Mouse (Mus musculus) hindbrain, embryonic 11.5 days (tissue): ENCODE data around the gene Fam83d. TPM values are rescaled to one million over a fixed set of nuclear protein-coding genes. Genes with fewer than 3 reads are reported as not detected.

ENCODE experiments used
- ATAC-seq: fragments of 200-750 bp; cut with Nextera tagmentation; 2 replicates; pipeline ENCODE4 v1.8.0; 2017; ENCODE audit warnings: mild to moderate bottlenecking, moderate TSS enrichment, moderate library complexity; ENCODE audit not compliant: low FRiP score
- DNase-seq: peaks from one replicate; pipeline ENCODE4 v3.0.0-alpha.2; 2015; ENCODE audit warnings: low spot score
- H3K27ac ChIP-seq: fragments of 300-500 bp; sonication (generic); 2 replicates; pipeline ENCODE4 v1.5.1; 2014; ENCODE audit warnings: mild to moderate bottlenecking, low read depth, low read length
- H3K27me3 ChIP-seq: fragments of 300-500 bp; sonication (generic); 2 replicates; pipeline ENCODE4 v1.6.1; 2014; ENCODE audit warnings: mild to moderate bottlenecking, low read length, moderate library complexity, mixed read lengths; ENCODE audit not compliant: control insufficient read depth, insufficient read depth
- H3K36me3 ChIP-seq: fragments of 300-500 bp; sonication (generic); 2 replicates; pipeline ENCODE4 v1.6.1; 2014; ENCODE audit warnings: mild to moderate bottlenecking, low read length, moderate library complexity, mixed read lengths; ENCODE audit not compliant: control insufficient read depth, insufficient read depth
- H3K4me1 ChIP-seq: fragments of 300-500 bp; sonication (generic); replicated peaks from 2 replicates; pipeline ENCODE4 v1.6.1; 2014; ENCODE audit warnings: low read length, mixed read lengths; ENCODE audit not compliant: control insufficient read depth, insufficient read depth
- H3K4me2 ChIP-seq: fragments of 300-500 bp; sonication (generic); replicated peaks from 2 replicates; pipeline ENCODE4 v1.6.1; 2014; ENCODE audit warnings: mild to moderate bottlenecking, low read depth, low read length
- H3K4me3 ChIP-seq: fragments of 300-500 bp; sonication (generic); 2 replicates; pipeline ENCODE4 v1.5.1; 2014; ENCODE audit warnings: low read depth, low read length
- H3K9ac ChIP-seq: fragments of 300-500 bp; sonication (generic); 2 replicates; pipeline ENCODE4 v1.6.1; 2014; ENCODE audit warnings: low read depth, low read length
- H3K9me3 ChIP-seq: fragments of 300-500 bp; sonication (generic); 2 replicates; pipeline ENCODE4 v1.6.1; 2016; ENCODE audit warnings: low read length; ENCODE audit not compliant: control insufficient read depth
- WGBS: fragments of 180-500 bp; shearing (Covaris S2); extraction: QIAGEN DNeasy Blood & Tissue Kit; methylation state at CpG from one replicate; pipeline ENCODE4 v1.1.7; 2014; 5-methylcytosine and 5-hydroxymethylcytosine counted together
- polyA plus RNA-seq: library from polyadenylated mRNA; unstranded; fragments of >200 nt; fragmentation: Nextera tagmentation; extraction: Ambion mirVana; gene quantifications from 2 replicates; pipeline ENCODE4 v1.2.1, GENCODE M21; 2014

The Fam83d gene
- polyA plus RNA-seq, 1 experiment from 2014 or later, result 37.8 TPM

GRCm38 (mm10) chr2:158768350-158768749, 457 bp downstream of the Fam83d start:
- Histone ChIP-seq H3K4me3 (peak overlapping the region; percentile 80), H3K27me3 (no peaks in the 10 kb centered on the region), H3K4me2 (peak overlapping the region; percentile 80), H3K36me3 (no peaks in the 10 kb centered on the region), H3K4me1 (peaks cover 3% of the 10 kb centered on the region; the same call in 1 of the 2 replicates), H3K27ac (peak overlapping the region; percentile 33; the same call in 1 of the 2 replicates), H3K9me3 (no peaks in the 10 kb centered on the region), H3K9ac (peak overlapping the region; percentile 70)
- under 1% methylated on average over 37 of the region's 37 CpGs for WGBS
- peak; percentile 41; the same call in 1 of the 2 replicates for ATAC-seq
- DNase-seq, result peak; percentile 61

GRCm38 (mm10) chr2:158768771-158769170, 878 bp downstream of the Fam83d start:
- 14% methylated on average over 5 of the region's 5 CpGs for WGBS
- H3K27me3 ChIP-seq, result no peaks in the 10 kb centered on the region
- H3K27ac ChIP-seq, result no peak overlapping the region
- H3K4me2 ChIP-seq, result peak overlapping the region; percentile 80
- H3K9ac ChIP-seq, result peak overlapping the region; percentile 70
- no peaks in the 10 kb centered on the region for H3K36me3 ChIP-seq
- no peaks in the 10 kb centered on the region for H3K9me3 ChIP-seq
- H3K4me1 ChIP-seq, result peaks cover 3% of the 10 kb centered on the region; the same call in 1 of the 2 replicates
- ATAC-seq (no peak), DNase-seq (peak; percentile 15)
- peak overlapping the region; percentile 80 for H3K4me3 ChIP-seq

GRCm38 (mm10) chr2:158770126-158770757, 2.3 kb downstream of the Fam83d start:
- Histone ChIP-seq H3K4me2 (peak overlapping the region; percentile 80), H3K36me3 (no peaks in the 10 kb centered on the region), H3K9ac (0 out of 2 replicates have a peak overlapping the region, but pooled peaks have one; percentile 17), H3K4me1 (peaks cover 3% of the 10 kb centered on the region; the same call in 1 of the 2 replicates), H3K4me3 (peak overlapping the region; percentile 80), H3K27me3 (no peaks in the 10 kb centered on the region), H3K27ac (no peak overlapping the region), H3K9me3 (no peaks in the 10 kb centered on the region)
- DNase-seq, result peak; percentile 11
- 56% methylated on average over 13 of the region's 13 CpGs for WGBS
- no peak for ATAC-seq

GRCm38 (mm10) chr2:158771066-158771763, 3.3 kb downstream of the Fam83d start:
- Histone ChIP-seq H3K4me3 (no peak overlapping the region), H3K9me3 (no peaks in the 10 kb centered on the region), H3K27me3 (no peaks in the 10 kb centered on the region), H3K9ac (no peak overlapping the region), H3K27ac (no peak overlapping the region), H3K4me2 (no peak overlapping the region), H3K36me3 (no peaks in the 10 kb centered on the region), H3K4me1 (peaks cover 3% of the 10 kb centered on the region; the same call in 1 of the 2 replicates)
- no peak for DNase-seq
- 61% methylated on average over 11 of the region's 11 CpGs for WGBS
- no peak for ATAC-seq

- Histone ChIP-seq H3K36me3 (no peaks in the 10 kb centered on the region), H3K27ac (no peak overlapping the region), H3K9me3 (no peaks in the 10 kb centered on the region), H3K4me2 (no peak overlapping the region), H3K4me1 (peaks cover 3% of the 10 kb centered on the region; the same call in 1 of the 2 replicates), H3K27me3 (no peaks in the 10 kb centered on the region), H3K9ac (no peak overlapping the region), H3K4me3 (no peak overlapping the region)
- no peak for ATAC-seq
- whole genome bisulfite sequencing, result 87% methylated on average over 13 of the region's 13 CpGs
- DNase-seq, result no peak
Observed at GRCm38 (mm10) chr2:158772808-158773207, 4.9 kb downstream of the Fam83d start.

GRCm38 (mm10) chr2:158774886-158775285, 7.0 kb downstream of the Fam83d start:
- no peaks in the 10 kb centered on the region for H3K36me3 ChIP-seq
- no peak overlapping the region for H3K27ac ChIP-seq
- 84% methylated on average over 8 of the region's 8 CpGs for WGBS
- no peak overlapping the region for H3K4me2 ChIP-seq
- no peak for DNase-seq
- peaks cover 3% of the 10 kb centered on the region; the same call in 1 of the 2 replicates for H3K4me1 ChIP-seq
- H3K27me3 ChIP-seq, result no peaks in the 10 kb centered on the region
- no peaks in the 10 kb centered on the region for H3K9me3 ChIP-seq
- no peak for ATAC-seq
- no peak overlapping the region for H3K9ac ChIP-seq
- no peak overlapping the region for H3K4me3 ChIP-seq

GRCm38 (mm10) chr2:158776716-158777115, 8.8 kb downstream of the Fam83d start:
- Histone ChIP-seq H3K9me3 (no peaks in the 10 kb centered on the region), H3K27ac (no peak overlapping the region), H3K4me2 (no peak overlapping the region), H3K27me3 (no peaks in the 10 kb centered on the region), H3K4me1 (no peaks in the 10 kb centered on the region; the same call in 1 of the 2 replicates), H3K4me3 (no peak overlapping the region), H3K9ac (no peak overlapping the region), H3K36me3 (peaks cover 4% of the 10 kb centered on the region; the same call in 1 of the 2 replicates)
- ATAC-seq (no peak), DNase-seq (no peak)
- WGBS, result 88% methylated on average over 4 of the region's 4 CpGs

- 76% methylated on average over 6 of the region's 6 CpGs for WGBS
Observed at GRCm38 (mm10) chr2:158777490-158777889, 9.6 kb downstream of the Fam83d start.

More at GRCm38 (mm10) chr2:158777490-158777889, 9.6 kb downstream of the Fam83d start:
- peaks cover 4% of the 10 kb centered on the region; the same call in 1 of the 2 replicates for H3K36me3 ChIP-seq
- DNase-seq, result no peak
- no peak for ATAC-seq
- H3K4me3 ChIP-seq, result no peak overlapping the region
- no peak overlapping the region for H3K4me2 ChIP-seq
- H3K9ac ChIP-seq, result no peak overlapping the region
- no peaks in the 10 kb centered on the region for H3K27me3 ChIP-seq
- no peaks in the 10 kb centered on the region; the same call in 1 of the 2 replicates for H3K4me1 ChIP-seq
- H3K27ac ChIP-seq, result no peak overlapping the region
- no peaks in the 10 kb centered on the region for H3K9me3 ChIP-seq
